Mouse (Mus musculus) myocyte (in vitro differentiated cells): ENCODE data around the gene Gprc5b. TPM values are rescaled to one million over a fixed set of nuclear protein-coding genes. Genes with fewer than 3 reads are reported as not detected.

Source experiments
- H3K27me3 ChIP-seq: one replicate; pipeline ENCODE4 v1.6.1; 2011; ENCODE audit not compliant: control insufficient read depth, insufficient read depth, insufficient read length
- H3K36me3 ChIP-seq: one replicate; pipeline ENCODE4 v1.6.1; 2011; ENCODE audit not compliant: control insufficient read depth, insufficient read depth
- H3K4me2 ChIP-seq: one replicate; pipeline ENCODE4 v1.6.1; 2011; ENCODE audit warnings: low read depth, control low read depth
- H3K4me3 ChIP-seq: one replicate; pipeline ENCODE4 v1.5.1; 2011; ENCODE audit warnings: mild to moderate bottlenecking, control low read depth, moderate library complexity
- H3K79me2 ChIP-seq: one replicate; pipeline ENCODE4 v1.6.1; 2011; ENCODE audit not compliant: control insufficient read depth, insufficient read depth
- H3ac ChIP-seq: one replicate; pipeline ENCODE4 v1.6.1; 2011; ENCODE audit not compliant: control insufficient read depth, insufficient read length
- CEBPB ChIP-seq: IDR thresholded peaks from 2 replicates; pipeline ENCODE4 v1.6.1; 2011; ENCODE audit warnings: mild to moderate bottlenecking, moderate library complexity; ENCODE audit not compliant: poor library complexity, insufficient read depth, severe bottlenecking
- E2F4 ChIP-seq: IDR thresholded peaks from one replicate; pipeline ENCODE4 v1.6.1; 2011; ENCODE audit warnings: mild to moderate bottlenecking, control low read depth, moderate library complexity; ENCODE audit not compliant: insufficient read depth
- MAX ChIP-seq: IDR thresholded peaks from one replicate; pipeline ENCODE4 v1.6.1; 2011; ENCODE audit warnings: low read depth, mild to moderate bottlenecking, control low read depth
- MYOD1 ChIP-seq, 3 experiments: IDR thresholded peaks; one replicate each; pipeline ENCODE4 v1.6.1; 2011; ENCODE audit warnings: control low read depth in 2 of 3, low read depth in 2 of 3, mild to moderate bottlenecking in 2 of 3, moderate library complexity in 1 of 3; ENCODE audit not compliant: insufficient read length in 2 of 3, control insufficient read depth in 1 of 3
- MYOG ChIP-seq, 3 experiments: IDR thresholded peaks; one replicate each; pipeline ENCODE4 v1.6.1; 2011; ENCODE audit warnings: control low read depth in 2 of 3, low read depth in 2 of 3, mild to moderate bottlenecking in 2 of 3; ENCODE audit not compliant: insufficient read length in 2 of 3, control insufficient read depth in 1 of 3, insufficient read depth in 1 of 3
- POLR2A ChIP-seq: IDR thresholded peaks from one replicate; pipeline ENCODE4 v1.6.1; 2011; ENCODE audit warnings: low read depth, mild to moderate bottlenecking, control low read depth, moderate library complexity; ENCODE audit not compliant: insufficient read length
- POLR2AphosphoS2 ChIP-seq: IDR thresholded peaks from one replicate; pipeline ENCODE4 v1.6.1; 2011; ENCODE audit warnings: low read depth, control low read depth; ENCODE audit not compliant: insufficient read length
- REST ChIP-seq: IDR thresholded peaks from one replicate; pipeline ENCODE4 v1.6.1; 2011; ENCODE audit warnings: mild to moderate bottlenecking, control low read depth, moderate library complexity; ENCODE audit not compliant: insufficient read depth, insufficient read length
- SRF ChIP-seq: IDR thresholded peaks from one replicate; pipeline ENCODE4 v1.6.1; 2011; ENCODE audit warnings: low read depth; ENCODE audit not compliant: control insufficient read depth, insufficient read length
- TCF12 ChIP-seq: IDR thresholded peaks from one replicate; pipeline ENCODE4 v1.6.1; 2011; ENCODE audit warnings: mild to moderate bottlenecking, control low read depth; ENCODE audit not compliant: poor library complexity, insufficient read depth, severe bottlenecking
- TCF3 ChIP-seq: IDR thresholded peaks from one replicate; pipeline ENCODE4 v1.6.1; 2011; ENCODE audit warnings: low read depth, control low read depth; ENCODE audit not compliant: insufficient read length
- USF1 ChIP-seq: IDR thresholded peaks from one replicate; pipeline ENCODE4 v1.6.1; 2011; ENCODE audit warnings: low read depth, mild to moderate bottlenecking, control low read depth, moderate library complexity
- polyA plus RNA-seq: library from polyadenylated mRNA; unstranded; fragments of >200 nt; fragmentation: generic; extraction: Trizol; gene quantifications from one replicate; pipeline ENCODE4 v1.2.1, GENCODE M21; 2012; ENCODE audit warnings: missing spikeins

Gene Gprc5b
- polyA plus RNA-seq, 1 experiment = 27.5 TPM

- TF ChIP-seq E2F4 (no peak), POLR2A (no peak), TCF12 (no peak), USF1 (no peak), MAX (no peak), REST (no peak), SRF (no peak), TCF3 (no peak), MYOD1 (IDR thresholded peaks at IDR 0.05; ENCODE audit: control insufficient read depth in 1 of 3, insufficient read length in 2 of 3, low read depth in 2 of 3) (no peak)
- Histone ChIP-seq H3K36me3 (no peaks in the 10 kb centered on the region), H3K27me3 (no peaks in the 10 kb centered on the region), H3ac (no peak overlapping the region), H3K79me2 (peaks cover 38% of the 10 kb centered on the region), H3K4me3 (no peak overlapping the region), H3K4me2 (no peak overlapping the region)
These were observed 9.2 kb downstream of the Gprc5b start for GRCm38 (mm10) chr7:118985786-118986185.

- Histone ChIP-seq H3K4me3 (no peak overlapping the region), H3K27me3 (no peaks in the 10 kb centered on the region), H3ac (no peak overlapping the region), H3K36me3 (no peaks in the 10 kb centered on the region), H3K4me2 (no peak overlapping the region), H3K79me2 (peaks cover 27% of the 10 kb centered on the region)
- TF ChIP-seq E2F4 (no peak), SRF (no peak), TCF12 (no peak), TCF3 (no peak), POLR2AphosphoS2 (no peak), CEBPB (no peak), MYOD1 (IDR thresholded peaks at IDR 0.05; ENCODE audit: control insufficient read depth in 1 of 3, insufficient read length in 2 of 3, low read depth in 2 of 3) (peak in 1 of 3 experiments; percentile 41), MYOG (IDR thresholded peaks at IDR 0.05; ENCODE audit: control insufficient read depth in 1 of 3, insufficient read depth in 1 of 3, insufficient read length in 2 of 3, low read depth in 2 of 3) (peak in 2 of 3 experiments; percentile 45 to 57), USF1 (no peak), MAX (no peak)
These were observed 11.1 kb downstream of the Gprc5b start for GRCm38 (mm10) chr7:118983961-118984360.

- Histone ChIP-seq H3K27me3 (no peaks in the 10 kb centered on the region), H3K4me2 (no peak overlapping the region), H3ac (no peak overlapping the region), H3K79me2 (peaks cover 18% of the 10 kb centered on the region), H3K4me3 (no peak overlapping the region), H3K36me3 (peaks cover 5% of the 10 kb centered on the region)
- TF ChIP-seq TCF12 = no peak
- TF ChIP-seq MYOD1 (IDR thresholded peaks at IDR 0.05; ENCODE audit: control insufficient read depth in 1 of 3, insufficient read length in 2 of 3, low read depth in 2 of 3) = no peak
- no peak for TF ChIP-seq POLR2AphosphoS2
These were observed 12.4 kb downstream of the Gprc5b start for GRCm38 (mm10) chr7:118982586-118982985.

- TF ChIP-seq MAX (no peak), REST (no peak), POLR2AphosphoS2 (no peak), MYOD1 (IDR thresholded peaks at IDR 0.05; ENCODE audit: control insufficient read depth in 1 of 3, insufficient read length in 2 of 3, low read depth in 2 of 3) (no peak), MYOG (IDR thresholded peaks at IDR 0.05; ENCODE audit: control insufficient read depth in 1 of 3, insufficient read depth in 1 of 3, insufficient read length in 2 of 3, low read depth in 2 of 3) (no peak), USF1 (no peak), CEBPB (no peak), E2F4 (no peak)
- H3ac ChIP-seq = no peak overlapping the region
- H3K4me3 ChIP-seq = no peak overlapping the region
- H3K4me2 ChIP-seq = no peak overlapping the region
- peaks cover 5% of the 10 kb centered on the region for H3K36me3 ChIP-seq
- no peaks in the 10 kb centered on the region for H3K27me3 ChIP-seq
- H3K79me2 ChIP-seq = peaks cover 17% of the 10 kb centered on the region
These were observed 13.2 kb downstream of the Gprc5b start for GRCm38 (mm10) chr7:118981831-118982230.

- TF ChIP-seq MYOG (IDR thresholded peaks at IDR 0.05; ENCODE audit: control insufficient read depth in 1 of 3, insufficient read depth in 1 of 3, insufficient read length in 2 of 3, low read depth in 2 of 3) (no peak), POLR2A (no peak), USF1 (no peak), POLR2AphosphoS2 (no peak), SRF (no peak)
- no peaks in the 10 kb centered on the region for H3K27me3 ChIP-seq
- H3K79me2 ChIP-seq = peaks cover 13% of the 10 kb centered on the region
- no peak overlapping the region for H3ac ChIP-seq
- no peak overlapping the region for H3K4me3 ChIP-seq
- H3K4me2 ChIP-seq = no peak overlapping the region
- H3K36me3 ChIP-seq = peaks cover 5% of the 10 kb centered on the region
These were observed 13.7 kb downstream of the Gprc5b start for GRCm38 (mm10) chr7:118981346-118981745.

GRCm38 (mm10) chr7:118979708-118980107 is 15.3 kb downstream of the Gprc5b start:
- TF ChIP-seq MAX = no peak
- no peak for TF ChIP-seq POLR2A
- TF ChIP-seq REST = no peak
- TF ChIP-seq MYOD1 (IDR thresholded peaks at IDR 0.05; ENCODE audit: control insufficient read depth in 1 of 3, insufficient read length in 2 of 3, low read depth in 2 of 3) = peak; percentile 21 to 75 (median 22)
- no peak for TF ChIP-seq CEBPB
- no peak for TF ChIP-seq POLR2AphosphoS2
- peak in 2 of 3 experiments; percentile 70 to 80 for TF ChIP-seq MYOG (IDR thresholded peaks at IDR 0.05; ENCODE audit: control insufficient read depth in 1 of 3, insufficient read depth in 1 of 3, insufficient read length in 2 of 3, low read depth in 2 of 3)
- no peak for TF ChIP-seq USF1
- no peak for TF ChIP-seq SRF
- no peak for TF ChIP-seq E2F4
- no peak for TF ChIP-seq TCF3
- peak; percentile 21 for TF ChIP-seq TCF12
- H3K4me3 ChIP-seq = no peak overlapping the region
- no peaks in the 10 kb centered on the region for H3K27me3 ChIP-seq
- no peak overlapping the region for H3K4me2 ChIP-seq
- no peaks in the 10 kb centered on the region for H3K79me2 ChIP-seq
- H3ac ChIP-seq = no peak overlapping the region
- H3K36me3 ChIP-seq = peaks cover 5% of the 10 kb centered on the region
